Mouse (Mus musculus) adrenal gland, adult 2 months (tissue): ENCODE results near the gene Moxd1. TPM values are rescaled to one million over a fixed set of nuclear protein-coding genes. Genes with fewer than 3 reads are reported as not detected.

Source experiments
- polyA plus RNA-seq: library from polyadenylated mRNA; depleted of rRNA; stranded (reverse); fragments of >200 nt; gene quantifications from 2 replicates; pipeline ENCODE4 v1.2.3, GENCODE M21; 2012; rRNA removed
- total RNA-seq, 2 experiments: library from RNA; stranded (reverse); gene quantifications; 2 replicates each; pipeline ENCODE4 v1.2.3; 2021

Gene Moxd1
- total and polyA plus RNA-seq, 3 experiments: 0.10 to 0.61 TPM; not detected in 1

Other genes with a start within 250 kb of the Moxd1 start
- gene Taar6, start 237.9 kb upstream of the Moxd1 start, total RNA-seq: not detected
- not detected in 2 replicates for gene Taar6, start 237.9 kb upstream of the Moxd1 start, polyA plus RNA-seq
- not detected for gene Taar7a, start 230.0 kb upstream of the Moxd1 start, total RNA-seq
- gene Taar7a, start 230.0 kb upstream of the Moxd1 start, polyA plus RNA-seq: not detected in 2 replicates
- not detected for gene Taar7b, start 223.6 kb upstream of the Moxd1 start, total RNA-seq
- gene Taar7b, start 223.6 kb upstream of the Moxd1 start, polyA plus RNA-seq: not detected in 2 replicates
- gene Taar7d, start 196.3 kb upstream of the Moxd1 start, total RNA-seq: not detected
- gene Taar7d, start 196.3 kb upstream of the Moxd1 start, polyA plus RNA-seq: not detected in 2 replicates
- gene Taar7e, start 185.9 kb upstream of the Moxd1 start, total RNA-seq: not detected
- gene Taar7e, start 185.9 kb upstream of the Moxd1 start, polyA plus RNA-seq: not detected in 2 replicates
- not detected for gene Taar7f, start 174.0 kb upstream of the Moxd1 start, total RNA-seq
- gene Taar7f, start 174.0 kb upstream of the Moxd1 start, polyA plus RNA-seq: not detected in 2 replicates
- not detected for gene Taar8a, start 147.0 kb upstream of the Moxd1 start, total RNA-seq
- gene Taar8a, start 147.0 kb upstream of the Moxd1 start, polyA plus RNA-seq: not detected in 2 replicates
- gene Taar8b, start 131.2 kb upstream of the Moxd1 start, total RNA-seq: not detected
- not detected in 2 replicates for gene Taar8b, start 131.2 kb upstream of the Moxd1 start, polyA plus RNA-seq
- gene Taar8c, start 121.6 kb upstream of the Moxd1 start, total RNA-seq: not detected
- not detected in 2 replicates for gene Taar8c, start 121.6 kb upstream of the Moxd1 start, polyA plus RNA-seq
- gene Taar9, start 114.0 kb upstream of the Moxd1 start, total RNA-seq: not detected
- not detected in 2 replicates for gene Taar9, start 114.0 kb upstream of the Moxd1 start, polyA plus RNA-seq
- 100 to 1,000 TPM; 115 to 182 TPM for gene Stx7, start 74.2 kb upstream of the Moxd1 start, total RNA-seq
- gene Stx7, start 74.2 kb upstream of the Moxd1 start, polyA plus RNA-seq: 48.7 and 66.3 TPM in 2 replicates